Mouse (Mus musculus) olfactory bulb, adult 2 months (tissue): ENCODE results near the gene Wnt6.

ENCODE experiments used
- CTCF ChIP-seq: fragments of 200-500 bp; IDR thresholded peaks from 2 replicates; pipeline ENCODE4 v1.5.1; 2012; ENCODE audit warnings: low read depth, mild to moderate bottlenecking, low read length, moderate library complexity; ENCODE audit not compliant: insufficient read depth
- POLR2A ChIP-seq: fragments of 200-500 bp; IDR thresholded peaks from 2 replicates; pipeline ENCODE4 v1.6.1; 2012; ENCODE audit warnings: mild to moderate bottlenecking, low read depth, low read length, moderate library complexity; ENCODE audit not compliant: insufficient read depth

- TF ChIP-seq CTCF: no peak
- TF ChIP-seq POLR2A: no peak
These were observed 23.4 kb downstream of the Wnt6 start for GRCm38 (mm10) chr1:74795145-74795529.
